Mouse (Mus musculus): ENCODE results near the gene Fbxo41.

DNA sequence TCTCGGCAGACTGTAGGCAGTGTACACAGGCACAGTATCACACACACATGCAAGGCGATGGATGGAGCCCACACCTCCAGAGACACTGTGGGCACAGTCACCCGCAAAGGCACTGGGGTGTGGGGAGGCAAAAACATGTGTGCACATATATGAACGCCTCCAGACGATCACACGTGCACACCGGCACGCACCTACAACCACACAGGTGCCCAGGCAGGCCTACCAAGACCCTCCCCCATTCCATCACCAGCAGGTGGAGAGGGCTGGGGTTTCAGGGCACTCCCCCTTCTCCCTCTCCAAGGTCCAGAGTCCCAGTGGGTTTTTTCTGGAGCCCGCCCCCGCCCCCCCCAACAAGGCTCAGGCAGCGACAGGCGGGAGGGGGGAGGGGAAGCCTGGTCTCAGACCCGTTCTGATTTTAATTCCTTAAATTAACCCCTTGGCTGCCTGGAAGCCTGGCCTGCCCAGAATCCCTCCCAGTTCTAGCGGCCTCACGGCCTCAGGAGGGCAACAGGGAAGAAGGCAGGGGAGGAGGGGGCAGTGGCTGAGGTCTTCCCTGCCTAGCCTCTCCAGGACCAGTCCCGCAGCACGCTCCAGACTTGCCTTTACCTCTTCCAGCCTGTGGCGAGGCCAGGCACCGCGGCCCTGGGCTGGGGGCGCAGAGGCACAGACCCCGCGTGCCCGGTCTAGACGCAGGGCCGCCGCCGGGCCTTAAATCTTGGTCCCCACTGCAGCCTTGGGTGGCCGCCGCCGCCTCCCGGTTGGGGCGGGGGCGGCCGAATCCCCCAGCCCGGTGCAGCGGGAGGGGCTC lies 487 bp downstream of the Fbxo41 start:
- TF ChIP-seq CTCF (IDR thresholded peaks at IDR 0.05; ENCODE audit: low read depth) (no peak), EP300 (IDR thresholded peaks at IDR 0.05; ENCODE audit: low read depth) (no peak)
